Mouse (Mus musculus): Measurements from ENCODE around the gene Rpp25l.

Rpp25l gene

DNA sequence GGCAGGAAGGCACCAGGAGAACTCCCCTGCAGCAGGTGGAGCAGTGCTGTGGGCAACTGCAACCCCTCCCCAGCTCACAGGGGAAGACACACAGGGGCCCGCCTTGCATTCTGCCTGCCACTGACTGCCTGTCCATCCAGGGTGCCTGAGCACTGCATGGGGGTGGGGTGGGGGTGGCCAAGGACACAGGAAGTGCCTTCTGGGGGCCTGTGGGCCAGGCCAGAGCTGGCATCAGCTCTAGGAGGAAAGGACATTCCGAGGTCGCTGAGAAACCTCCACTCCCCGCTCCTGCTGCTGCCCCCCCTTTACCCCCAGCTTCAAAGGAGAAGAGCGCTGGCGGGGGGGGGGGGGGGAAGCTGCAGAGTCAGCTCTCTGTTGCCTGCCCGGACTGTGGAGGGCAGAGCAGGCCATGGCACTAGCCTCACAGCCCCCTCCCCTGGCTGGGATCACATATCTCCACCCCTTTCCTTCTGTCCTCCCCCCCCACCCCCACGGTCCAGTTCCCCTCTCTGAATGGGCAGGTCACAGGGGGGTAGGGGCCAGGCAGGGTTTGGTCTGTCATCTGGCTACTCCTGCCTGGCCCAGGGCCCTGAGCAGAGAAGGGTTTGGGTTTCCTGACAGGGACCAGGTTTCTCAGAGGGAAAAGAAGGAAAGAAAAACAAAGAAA is 48.2 kb downstream of the Rpp25l start:
- no peak for DNase-seq

DNA sequence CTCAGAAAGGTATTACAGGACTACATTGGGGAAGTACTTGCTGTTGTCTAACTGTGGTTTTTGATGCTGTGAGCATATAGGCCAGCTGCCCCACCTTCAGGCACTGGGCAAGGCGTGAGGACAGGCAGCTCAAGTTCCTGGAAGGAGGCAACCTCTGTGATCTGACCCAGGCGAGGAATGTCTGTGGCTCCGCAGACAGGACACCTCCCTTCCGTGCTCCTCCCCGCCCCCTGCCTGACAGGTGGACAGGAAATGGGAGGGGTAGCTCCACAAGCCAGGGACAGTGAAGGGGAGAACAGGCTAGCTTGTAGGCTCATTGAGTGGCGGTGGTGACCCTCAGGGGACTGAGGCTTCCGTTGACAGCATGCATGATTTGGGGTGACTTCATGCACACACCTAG is 48.8 kb downstream of the Rpp25l start:
- no peak for DNase-seq

DNA sequence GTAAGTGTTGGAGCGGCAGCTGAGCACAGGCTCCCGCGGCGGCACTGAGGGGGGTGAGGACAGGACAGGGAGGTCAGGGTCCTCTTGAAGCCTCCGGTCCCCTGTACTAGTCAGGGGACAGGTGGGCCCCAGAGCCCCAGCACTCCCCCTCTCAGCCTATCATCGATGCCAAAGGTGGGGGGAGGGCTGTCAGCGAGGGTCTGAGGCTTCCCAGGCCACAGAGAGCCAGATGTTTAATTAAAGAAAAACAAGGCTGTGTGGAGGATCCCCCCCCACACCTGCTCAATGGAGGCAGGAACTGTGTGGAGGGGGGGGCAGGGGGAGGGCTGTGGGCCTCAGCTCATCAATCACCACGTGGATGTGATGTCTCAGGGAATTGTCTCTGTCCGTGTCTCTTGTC is 49.7 kb downstream of the Rpp25l start:
- no peak for DNase-seq

DNA sequence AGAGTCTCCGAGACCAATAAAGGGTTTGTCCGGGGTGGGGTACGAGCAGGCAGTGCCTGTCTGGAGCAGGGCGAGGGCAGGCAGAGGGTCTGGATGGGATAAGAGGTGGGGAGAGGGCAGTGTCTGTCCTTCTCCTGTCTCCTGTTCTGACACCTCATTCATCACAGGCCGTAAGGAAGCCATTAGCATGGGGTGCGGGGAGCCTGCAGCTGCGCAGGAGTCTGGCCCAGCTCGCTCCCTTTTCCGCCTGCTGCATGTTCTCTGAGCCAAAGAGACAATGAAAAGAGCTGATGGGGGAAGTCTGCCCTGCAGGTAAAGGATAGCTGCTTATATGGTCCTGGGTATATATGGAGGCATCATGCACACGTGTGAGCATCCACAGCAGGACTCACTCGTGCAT is 50.6 kb downstream of the Rpp25l start:
- DNase-seq = no peak
